Mouse (Mus musculus): ENCODE measurements around the gene Cfdp1.

Gene Cfdp1

GRCm38 (mm10) chr8:111801456-111801855 lies 52.6 kb downstream of the Cfdp1 start:
- DNase-seq (ENCODE audit: low read depth, low spot score), result peak; percentile 21

- DNase-seq (ENCODE audit: low read depth, low spot score), result no peak
These were observed 57.6 kb downstream of the Cfdp1 start for GRCm38 (mm10) chr8:111796528-111796927.

GRCm38 (mm10) chr8:111793324-111793917 lies 60.7 kb downstream of the Cfdp1 start:
- DNase-seq (ENCODE audit: low read depth, low spot score), result no peak

GRCm38 (mm10) chr8:111789639-111790038 lies 64.5 kb downstream of the Cfdp1 start:
- no peak for DNase-seq (ENCODE audit: low read depth, low spot score)

GRCm38 (mm10) chr8:111789200-111789599 lies 64.9 kb downstream of the Cfdp1 start:
- DNase-seq (ENCODE audit: low read depth, low spot score), result no peak

GRCm38 (mm10) chr8:111788497-111788896 lies 65.6 kb downstream of the Cfdp1 start:
- DNase-seq (ENCODE audit: low read depth, low spot score), result no peak

GRCm38 (mm10) chr8:111788085-111788484 lies 66.0 kb downstream of the Cfdp1 start:
- DNase-seq (ENCODE audit: low read depth, low spot score), result no peak

GRCm38 (mm10) chr8:111787683-111788082 lies 66.4 kb downstream of the Cfdp1 start:
- no peak for DNase-seq (ENCODE audit: low read depth, low spot score)

- DNase-seq (ENCODE audit: low read depth, low spot score), result no peak
These were observed 67.1 kb downstream of the Cfdp1 start for GRCm38 (mm10) chr8:111786701-111787588.

- DNase-seq (ENCODE audit: low read depth, low spot score), result no peak
These were observed 68.0 kb downstream of the Cfdp1 start for GRCm38 (mm10) chr8:111786116-111786515.

GRCm38 (mm10) chr8:111782671-111783394 lies 71.3 kb downstream of the Cfdp1 start:
- DNase-seq (ENCODE audit: low read depth, low spot score), result no peak

GRCm38 (mm10) chr8:111782161-111782560 lies 71.9 kb downstream of the Cfdp1 start:
- no peak for DNase-seq (ENCODE audit: low read depth, low spot score)

- DNase-seq (ENCODE audit: low read depth, low spot score), result no peak
These were observed 73.2 kb downstream of the Cfdp1 start for GRCm38 (mm10) chr8:111780697-111781424.

GRCm38 (mm10) chr8:111779690-111780089 lies 74.4 kb downstream of the Cfdp1 start:
- no peak for DNase-seq (ENCODE audit: low read depth, low spot score)

- DNase-seq (ENCODE audit: low read depth, low spot score), result no peak
These were observed 75.3 kb downstream of the Cfdp1 start for GRCm38 (mm10) chr8:111778801-111779200.

GRCm38 (mm10) chr8:111776492-111776891 lies 77.6 kb downstream of the Cfdp1 start:
- no peak for DNase-seq (ENCODE audit: low read depth, low spot score)

- no peak for DNase-seq (ENCODE audit: low read depth, low spot score)
These were observed 78.3 kb downstream of the Cfdp1 start for GRCm38 (mm10) chr8:111775766-111776165.

- DNase-seq (ENCODE audit: low read depth, low spot score), result no peak
These were observed 80.6 kb downstream of the Cfdp1 start for GRCm38 (mm10) chr8:111773476-111773875.

- no peak for DNase-seq (ENCODE audit: low read depth, low spot score)
These were observed 81.0 kb downstream of the Cfdp1 start for GRCm38 (mm10) chr8:111773057-111773456.

- no peak for DNase-seq (ENCODE audit: low read depth, low spot score)
These were observed 82.0 kb downstream of the Cfdp1 start for GRCm38 (mm10) chr8:111772083-111772482.

- no peak for DNase-seq (ENCODE audit: low read depth, low spot score)
These were observed 82.5 kb downstream of the Cfdp1 start for GRCm38 (mm10) chr8:111771625-111772020.

All from mesoderm, embryonic 11.5 days (tissue).